Mouse (Mus musculus) thymus, adult 2 months (tissue): Measurements from ENCODE around the gene Sgms1.

Experiments used
- CTCF ChIP-seq: fragments of 200-500 bp; IDR thresholded peaks from 2 replicates; pipeline ENCODE4 v1.5.1; 2012; ENCODE audit warnings: mild to moderate bottlenecking, control low read depth, low read length, moderate library complexity, borderline replicate concordance; ENCODE audit not compliant: control insufficient read depth, poor library complexity, insufficient read depth; ENCODE audit errors: extremely low read depth
- POLR2A ChIP-seq: fragments of 200-500 bp; IDR thresholded peaks from 2 replicates; pipeline ENCODE4 v1.6.1; 2012; ENCODE audit warnings: mild to moderate bottlenecking, low read length, control low read depth, moderate library complexity; ENCODE audit not compliant: control insufficient read depth, poor library complexity, insufficient read depth; ENCODE audit errors: extremely low read depth

DNA sequence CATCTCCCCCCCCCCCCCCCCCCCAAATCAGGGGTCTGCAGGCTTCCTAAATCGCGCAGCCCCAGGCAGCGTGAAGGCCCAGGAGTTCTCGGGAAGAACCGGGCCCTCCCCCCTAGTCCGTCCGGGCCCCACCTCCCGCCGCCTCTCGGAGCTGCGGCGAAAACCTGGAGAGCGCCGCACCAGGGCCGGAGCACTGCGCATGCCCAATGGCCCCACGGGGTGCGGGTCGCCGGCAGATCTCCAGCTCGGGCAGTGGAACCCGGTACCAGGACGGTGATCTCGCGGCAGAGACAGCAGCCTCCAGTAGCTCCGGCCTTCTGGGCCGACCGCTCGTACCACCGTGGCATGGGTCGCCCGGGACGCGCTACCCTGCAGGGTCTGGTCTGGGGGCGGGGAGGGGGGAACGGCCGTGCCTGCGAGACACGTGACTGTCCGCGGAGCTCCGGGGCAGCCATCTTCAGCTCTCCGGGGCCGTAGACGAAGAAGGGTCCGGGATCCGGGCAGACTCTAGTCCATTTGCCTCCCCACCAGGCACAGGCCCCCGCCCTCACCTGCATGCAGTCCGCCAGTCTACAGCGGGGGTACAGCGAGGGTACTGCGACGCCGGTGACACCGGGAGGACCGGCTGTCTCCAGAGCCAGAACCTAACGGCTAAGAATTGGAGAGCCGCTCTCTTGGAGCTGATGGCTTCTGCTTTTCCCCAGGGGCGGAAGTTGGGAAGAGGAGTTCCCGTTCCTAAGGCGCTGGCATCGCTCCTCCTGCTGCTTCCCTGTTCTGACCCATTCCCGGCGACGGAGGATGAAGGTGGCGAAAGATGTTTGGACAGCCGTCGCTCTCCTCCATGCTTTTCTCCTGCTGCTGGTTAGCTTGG is at the start of gene Sgms1:
- TF ChIP-seq POLR2A: no peak
- no peak for TF ChIP-seq CTCF
